Mouse (Mus musculus): ENCODE measurements around the gene Mrc2. TPM values are rescaled to one million over a fixed set of nuclear protein-coding genes. Genes with fewer than 3 reads are reported as not detected.

The Mrc2 gene
- total and polyA plus RNA-seq, 3 experiments, result not detected

DNA sequence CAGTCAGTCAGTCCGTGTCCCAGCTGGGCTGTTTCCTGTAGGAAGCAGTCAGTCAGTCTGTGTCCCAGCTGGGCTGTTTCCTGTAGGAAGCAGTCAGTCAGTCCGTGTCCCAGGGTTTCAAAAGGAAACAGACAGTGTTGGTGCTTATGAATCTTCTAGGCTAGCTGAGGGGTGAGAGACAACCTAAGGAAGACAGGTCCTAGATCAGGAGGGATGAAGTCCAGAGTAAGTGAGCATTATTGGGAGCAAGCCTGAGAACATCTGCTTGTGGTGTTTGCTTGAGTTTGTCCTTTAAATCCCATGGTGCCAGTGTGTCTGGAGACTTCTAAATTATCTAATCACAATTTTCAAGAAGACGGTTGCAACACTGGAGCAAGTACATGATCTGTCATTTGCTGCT lies 32.7 kb upstream of the Mrc2 start:
- Histone ChIP-seq H3K9me3 (replicated peaks; ENCODE audit: insufficient read depth, low read length) (no peaks in the 10 kb centered on the region), H3K27ac (ENCODE audit: control insufficient read depth, low read depth, low read length) (no peak overlapping the region), H3K9ac (ENCODE audit: control insufficient read depth, low read depth, low read length, poor library complexity, severe bottlenecking) (no peak overlapping the region), H3K27me3 (ENCODE audit: control insufficient read depth in 1 of 2, insufficient read depth in 2 of 2, low read length in 2 of 2) (no peaks in the 10 kb centered on the region), H3K36me3 (ENCODE audit: control insufficient read depth in 1 of 2, insufficient read depth in 2 of 2, low read length in 2 of 2) (peaks cover 0 to 55% of the 10 kb centered on the region in 2 experiments; a peak in 2 of 4 replicates), H3K4me3 (ENCODE audit: control insufficient read depth in 1 of 2, insufficient read depth in 1 of 2, low read depth in 2 of 2, low read length in 2 of 2) (no peak overlapping the region), H3K79me2 (ENCODE audit: control insufficient read depth, insufficient read depth, low read length, poor library complexity) (no peaks in the 10 kb centered on the region), H3K4me1 (ENCODE audit: control insufficient read depth in 1 of 2, insufficient read depth in 2 of 2, low read length in 2 of 2) (no peaks in the 10 kb centered on the region)
- no peak for TF ChIP-seq EP300 (IDR thresholded peaks at IDR 0.05; ENCODE audit: low read depth in 1 of 2, low read length in 2 of 2)
- TF ChIP-seq TCF12 (IDR thresholded peaks at IDR 0.05; ENCODE audit: low read depth, low read length), result no peak
- no peak for TF ChIP-seq MAX (IDR thresholded peaks at IDR 0.05; ENCODE audit: low read length)
- TF ChIP-seq CHD2 (IDR thresholded peaks at IDR 0.05; ENCODE audit: low read length), result no peak
- DNase-seq (ENCODE audit: low read depth, low spot score), result no peak

DNA sequence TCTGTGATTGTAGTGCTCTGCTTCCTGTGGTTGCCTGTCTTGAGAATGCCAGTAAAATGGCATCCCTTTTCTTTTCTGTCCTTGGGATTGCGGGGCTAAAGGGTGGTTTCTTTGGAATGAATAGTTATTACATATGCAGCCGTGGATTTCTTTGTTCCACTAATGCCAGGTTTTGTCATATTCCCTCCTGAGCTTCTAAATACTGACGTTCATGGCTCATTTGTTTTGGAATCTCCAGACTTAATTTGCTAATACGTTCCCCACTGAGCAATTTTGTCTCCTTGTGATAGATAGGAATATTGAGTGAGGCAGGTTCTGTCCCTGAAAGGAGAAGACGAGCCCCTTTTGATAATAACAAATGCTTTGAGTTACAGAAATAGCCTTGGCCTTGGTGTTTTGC lies 31.3 kb upstream of the Mrc2 start:
- Histone ChIP-seq H3K9me3 (replicated peaks; ENCODE audit: insufficient read depth, low read length) (no peaks in the 10 kb centered on the region), H3K36me3 (ENCODE audit: control insufficient read depth in 1 of 2, insufficient read depth in 2 of 2, low read length in 2 of 2) (peaks cover 0 to 45% of the 10 kb centered on the region in 2 experiments; a peak in 2 of 4 replicates), H3K4me1 (ENCODE audit: control insufficient read depth in 1 of 2, insufficient read depth in 2 of 2, low read length in 2 of 2) (no peaks in the 10 kb centered on the region), H3K4me3 (ENCODE audit: control insufficient read depth in 1 of 2, insufficient read depth in 1 of 2, low read depth in 2 of 2, low read length in 2 of 2) (no peak overlapping the region), H3K79me2 (ENCODE audit: control insufficient read depth, insufficient read depth, low read length, poor library complexity) (no peaks in the 10 kb centered on the region), H3K9ac (ENCODE audit: control insufficient read depth, low read depth, low read length, poor library complexity, severe bottlenecking) (no peak overlapping the region), H3K27me3 (ENCODE audit: control insufficient read depth in 1 of 2, insufficient read depth in 2 of 2, low read length in 2 of 2) (no peaks in the 10 kb centered on the region), H3K27ac (ENCODE audit: control insufficient read depth, low read depth, low read length) (no peak overlapping the region)
- TF ChIP-seq POLR2AphosphoS2 (IDR thresholded peaks at IDR 0.05; ENCODE audit: low read length) (no peak), EP300 (IDR thresholded peaks at IDR 0.05; ENCODE audit: low read depth in 1 of 2, low read length in 2 of 2) (no peak), NRF1 (IDR thresholded peaks at IDR 0.05; ENCODE audit: insufficient read depth, low read depth, low read length, poor library complexity, severe bottlenecking) (no peak), TBP (IDR thresholded peaks at IDR 0.05; ENCODE audit: low read depth, low read length) (no peak), ZKSCAN1 (IDR thresholded peaks at IDR 0.05; ENCODE audit: low read depth, low read length) (no peak), POLR2A (IDR thresholded peaks at IDR 0.05; ENCODE audit: control insufficient read depth in 1 of 2, insufficient read depth in 1 of 2, low read depth in 1 of 2, low read length in 2 of 2, poor library complexity in 1 of 2) (no peak), TCF12 (IDR thresholded peaks at IDR 0.05; ENCODE audit: low read depth, low read length) (no peak), USF2 (IDR thresholded peaks at IDR 0.05; ENCODE audit: borderline replicate concordance in 1 of 2, insufficient read depth in 1 of 2, low read depth in 1 of 2, low read length in 2 of 2) (no peak), CTCF (IDR thresholded peaks at IDR 0.05 in 2 of 3, conservative IDR thresholded peaks at IDR 0.05 in 1 of 3; ENCODE audit: control insufficient read depth in 1 of 3, insufficient read depth in 1 of 3, low read depth in 2 of 3, low read length in 3 of 3, poor library complexity in 1 of 3, severe bottlenecking in 1 of 3) (no peak), GATA1 (IDR thresholded peaks at IDR 0.05; ENCODE audit: low read depth, low read length) (no peak), E2F4 (IDR thresholded peaks at IDR 0.05; ENCODE audit: borderline replicate concordance, low read depth, low read length) (no peak), TAL1 (IDR thresholded peaks at IDR 0.05; ENCODE audit: low read length) (no peak), ETS1 (IDR thresholded peaks at IDR 0.05; ENCODE audit: low read depth, low read length) (no peak)
- DNase-seq (ENCODE audit: low read depth, low spot score), result no peak
